Mouse (Mus musculus) monocyte, adult 5-6 weeks (primary cell): ENCODE data around the gene Klhl30. TPM values are rescaled to one million over a fixed set of nuclear protein-coding genes. Genes with fewer than 3 reads are reported as not detected.

Experiments used
- ATAC-seq: fragments of 153-309, 156-312 bp; replicated peaks from 2 replicates; pipeline ENCODE4 v1.8.0; 2017; ENCODE audit warnings: mild to moderate bottlenecking; ENCODE audit not compliant: low TSS enrichment, insufficient number of reproducible peaks, severe bottlenecking, poor library complexity, low FRiP score
- total RNA-seq: library from RNA; stranded (forward); fragments of 200-1000, 200-491, 200-594 nt; gene quantifications from 3 replicates; pipeline ENCODE4 v1.2.3, GENCODE M21; 2017

The Klhl30 gene
- 1.2 to 11.7 TPM (median 3.0 TPM) in 3 replicates for total RNA-seq

DNA sequence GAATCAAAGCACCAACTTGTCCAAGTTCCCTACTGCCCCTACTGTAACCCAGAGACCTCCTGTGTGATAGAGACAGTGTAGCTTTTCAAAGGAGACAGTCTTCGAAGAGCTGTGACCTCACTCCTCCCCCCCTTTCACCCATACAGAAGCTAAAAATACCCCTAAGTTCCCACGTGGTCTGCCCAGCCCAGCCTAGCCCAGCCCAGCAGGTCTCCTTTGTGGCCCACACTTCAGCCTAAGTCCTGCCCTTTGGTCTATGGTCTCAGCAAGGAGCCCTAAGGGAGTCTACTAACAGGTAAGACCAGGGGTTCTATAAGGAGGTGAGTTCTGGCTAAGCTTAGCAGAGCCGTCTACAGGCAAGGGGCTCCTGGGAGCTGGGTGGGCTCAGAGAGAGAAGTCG lies at the start of gene Klhl30:
TSS of gene Klhl30 (plus strand) at position 176 of the 400 bp plus-strand sequence.
- no peak for ATAC-seq

DNA sequence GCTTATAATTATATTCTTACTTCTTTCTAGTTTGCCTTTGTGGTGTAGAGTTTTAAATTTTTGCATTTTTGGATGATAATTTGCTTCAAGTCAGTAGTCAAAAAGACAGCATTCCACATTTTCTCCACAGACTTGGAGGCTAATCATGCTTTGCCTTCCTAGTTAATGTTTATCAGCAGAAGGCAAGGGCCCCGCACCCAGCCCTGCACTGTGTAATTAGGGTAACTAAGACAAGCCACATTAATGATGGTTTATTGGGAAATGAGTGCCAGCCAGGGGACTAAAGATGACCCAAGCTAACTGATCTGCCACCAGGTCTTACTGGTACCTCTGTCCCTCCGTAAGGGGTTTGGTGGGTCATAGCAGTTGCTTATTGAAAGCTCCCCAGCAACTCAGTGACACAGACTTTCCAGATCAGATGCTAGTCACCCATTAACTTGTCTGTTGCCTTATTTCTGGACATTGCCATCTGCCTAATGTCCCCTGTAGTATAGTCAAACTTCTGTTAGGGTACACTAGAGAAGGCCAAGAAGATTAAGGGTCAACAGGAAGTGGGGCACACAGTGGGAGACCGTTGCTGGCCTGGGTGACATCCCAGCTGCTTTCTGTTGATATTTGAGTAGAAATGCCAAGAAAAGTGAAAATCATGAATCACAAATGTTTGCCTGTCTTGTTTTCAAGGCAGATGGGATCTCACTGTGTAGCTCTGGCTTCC lies 49.5 kb upstream of the Klhl30 start:
- ATAC-seq, result no peak

DNA sequence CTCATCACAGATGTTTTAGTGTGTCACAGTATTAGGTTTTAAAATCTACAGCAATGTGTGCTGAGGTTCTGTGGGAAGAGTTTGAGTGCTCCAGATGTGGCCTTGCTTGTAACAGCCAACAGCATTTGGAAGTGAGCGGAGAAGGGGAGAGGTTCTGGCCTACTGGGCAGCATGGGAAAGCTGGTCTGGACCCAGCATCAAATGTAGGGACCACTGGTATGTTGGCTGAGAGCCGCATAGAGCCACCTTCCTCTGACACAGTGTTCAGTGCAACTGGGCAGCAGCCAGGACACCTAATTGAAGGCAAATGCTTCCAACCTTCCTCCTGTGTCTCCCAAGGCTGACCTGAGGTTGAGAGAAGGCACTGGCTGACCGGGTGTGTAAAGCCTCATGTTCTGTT lies 48.8 kb upstream of the Klhl30 start:
- ATAC-seq, result no peak

DNA sequence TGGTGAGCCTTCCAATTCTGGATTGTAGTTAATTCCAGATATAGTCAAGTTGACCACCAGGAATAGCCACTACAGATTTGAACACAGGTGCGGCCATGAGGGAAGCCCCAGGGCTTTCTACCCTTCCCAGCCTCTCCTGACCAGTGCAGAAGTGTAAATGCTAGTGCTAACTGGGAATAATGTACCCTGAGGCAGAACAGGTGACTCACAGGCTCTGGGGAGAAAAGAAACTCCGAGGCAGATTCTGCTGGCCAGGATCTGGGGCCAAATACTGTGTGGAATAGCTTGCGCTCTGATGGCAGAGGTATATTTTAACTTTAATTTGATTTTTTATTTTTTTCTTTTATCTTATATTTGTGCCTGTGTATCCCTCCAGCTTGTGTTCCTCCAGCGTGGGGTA lies 46.2 kb upstream of the Klhl30 start:
- ATAC-seq, result no peak

DNA sequence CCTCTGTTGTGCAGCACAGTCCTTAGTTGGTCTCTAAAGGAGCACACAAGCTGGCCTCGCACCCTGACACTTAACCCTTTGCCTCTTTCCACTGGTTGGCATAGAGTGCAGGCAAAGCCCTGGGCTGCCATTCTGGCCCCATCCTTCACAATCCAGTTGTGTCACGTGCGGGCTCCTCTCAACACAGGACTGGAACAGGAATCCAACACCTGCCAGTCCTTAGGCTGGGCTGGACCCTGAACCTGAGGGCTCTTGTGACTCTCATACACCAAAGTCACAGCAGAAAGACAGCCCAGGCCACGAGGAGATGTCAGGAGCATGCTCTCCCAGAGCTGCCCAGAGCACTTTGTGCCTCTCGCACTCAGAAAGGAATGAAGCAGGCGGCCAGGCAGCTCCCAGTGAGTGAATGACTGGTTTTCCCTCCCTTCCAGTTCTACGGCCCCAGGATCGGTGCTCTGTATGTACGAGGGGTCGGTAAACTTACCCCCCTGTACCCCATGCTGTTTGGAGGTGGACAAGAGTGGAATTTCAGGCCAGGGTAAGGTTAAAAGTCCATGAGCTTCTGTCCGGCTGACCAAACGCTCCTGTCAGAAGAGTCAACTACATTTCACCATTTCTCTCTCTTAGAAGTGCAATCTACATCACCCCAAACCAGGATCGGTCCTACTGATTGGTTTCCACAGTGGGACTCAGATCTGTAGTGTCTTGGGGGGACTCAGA lies 41.3 kb upstream of the Klhl30 start:
- no peak; the same call in 1 of the 2 replicates for ATAC-seq

DNA sequence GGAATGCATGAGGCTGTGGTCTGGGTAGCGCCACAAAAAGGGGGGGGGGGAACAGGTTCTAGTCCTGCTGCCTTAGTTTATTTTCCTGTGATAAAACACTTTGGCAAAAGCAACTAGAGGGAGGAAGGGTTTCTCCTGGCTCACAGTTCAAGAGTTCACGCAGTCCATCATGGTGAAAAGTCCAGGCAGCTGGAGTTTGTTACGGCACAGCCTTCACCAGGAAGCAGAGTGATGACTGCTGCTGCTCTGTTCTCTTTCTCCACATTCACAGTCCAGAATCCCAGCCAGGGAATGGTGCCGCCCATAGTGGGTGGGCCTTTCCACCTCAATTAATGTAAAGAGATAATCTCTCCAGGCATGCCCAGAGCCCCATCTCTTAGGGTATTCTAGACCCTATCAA lies 38.5 kb upstream of the Klhl30 start:
- ATAC-seq, result no peak

DNA sequence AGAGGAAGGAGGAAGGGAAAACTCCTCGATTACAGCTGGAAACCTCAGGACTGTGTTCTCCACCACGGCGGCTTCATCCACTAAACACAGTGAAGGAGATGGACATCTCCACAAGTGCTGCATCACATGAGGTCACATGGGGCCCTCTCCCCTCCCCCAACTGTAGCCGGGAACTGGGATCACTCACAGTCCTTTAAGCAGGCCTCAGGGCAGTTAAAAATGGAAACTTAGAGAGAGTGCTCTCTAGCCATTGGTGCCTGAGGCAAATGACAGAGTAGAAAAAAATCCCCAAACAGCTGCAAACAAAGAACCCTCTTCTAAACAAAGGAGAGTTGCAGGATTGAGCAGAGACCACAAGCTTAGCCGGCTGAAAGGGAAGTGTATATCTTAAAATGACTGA lies 37.6 kb upstream of the Klhl30 start:
- no peak for ATAC-seq

DNA sequence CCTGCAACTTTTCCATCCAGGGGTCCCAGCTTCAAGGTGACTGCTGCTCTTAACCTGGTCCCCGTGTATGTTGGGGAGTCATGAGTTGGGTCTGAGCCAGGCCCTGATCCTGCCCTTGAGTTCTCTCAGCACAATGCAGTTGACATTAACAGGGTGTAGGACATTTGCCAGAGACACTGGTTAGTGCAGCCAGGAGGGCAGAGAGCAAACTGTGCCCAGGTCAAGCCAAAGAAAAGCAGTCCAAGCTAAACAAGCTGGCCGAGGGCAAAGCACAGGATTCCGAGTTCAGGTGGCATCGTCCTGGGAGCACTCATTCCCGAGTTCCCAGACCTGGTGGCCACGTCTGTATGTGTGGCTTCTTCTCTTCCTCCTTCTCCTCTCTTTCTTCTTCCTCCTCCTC lies 33.2 kb upstream of the Klhl30 start:
- no peak for ATAC-seq

DNA sequence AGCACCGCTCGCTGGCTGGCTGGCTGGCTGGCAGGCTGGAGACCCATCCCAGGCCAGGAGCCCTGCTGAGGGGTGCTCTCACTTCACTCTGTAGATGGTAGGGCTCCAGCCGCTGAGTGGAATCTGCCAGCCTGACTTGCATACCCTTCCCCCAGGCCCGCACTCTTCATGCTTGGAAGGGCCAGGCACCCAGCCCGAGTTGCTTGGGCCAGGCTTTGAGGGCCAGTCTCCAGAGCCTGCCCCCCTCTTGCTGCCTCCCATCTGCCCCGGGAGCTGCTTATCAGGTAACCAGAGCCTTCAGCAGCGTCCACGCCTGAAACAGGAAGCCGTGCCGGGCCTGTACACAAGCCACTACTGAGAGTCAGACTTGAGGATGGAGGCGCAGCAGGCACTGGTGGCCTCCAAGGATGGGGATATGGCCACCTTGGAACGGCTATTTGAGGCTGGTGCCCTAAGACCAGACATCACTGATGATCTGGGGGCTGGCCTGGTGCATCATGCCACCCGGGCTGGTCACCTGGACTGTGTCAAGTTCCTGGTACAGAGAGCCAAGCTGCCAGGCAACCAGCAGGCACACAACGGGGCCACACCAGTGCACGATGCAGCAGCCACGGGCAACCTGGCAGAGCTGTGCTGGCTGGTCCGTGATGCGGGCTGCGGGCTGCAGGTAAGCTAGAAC lies 28.9 kb upstream of the Klhl30 start, which contains the start of gene Espnl:
TSS of gene Espnl (plus strand) at position 316 of the 679 bp plus-strand sequence.
- no peak for ATAC-seq

DNA sequence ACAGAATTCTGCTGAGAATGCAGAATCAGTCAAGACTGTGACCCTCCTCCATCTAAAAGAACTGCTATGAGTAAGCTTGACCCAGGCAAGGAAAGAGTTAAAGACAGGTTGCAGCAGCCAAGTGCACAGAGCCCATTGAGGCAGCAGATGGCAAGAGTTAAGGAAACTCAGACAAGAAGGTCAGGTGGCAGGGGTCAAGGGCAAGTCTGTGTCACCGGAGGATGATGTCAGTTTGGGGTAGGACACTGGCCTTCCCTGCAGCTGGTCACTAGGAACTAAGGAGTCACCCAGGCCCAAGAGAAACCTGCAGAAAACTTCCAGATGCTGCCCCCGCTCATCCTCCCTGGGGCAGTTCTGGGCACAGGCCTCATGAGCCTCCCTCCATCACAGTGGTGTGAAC lies 26.2 kb upstream of the Klhl30 start:
- no peak for ATAC-seq

DNA sequence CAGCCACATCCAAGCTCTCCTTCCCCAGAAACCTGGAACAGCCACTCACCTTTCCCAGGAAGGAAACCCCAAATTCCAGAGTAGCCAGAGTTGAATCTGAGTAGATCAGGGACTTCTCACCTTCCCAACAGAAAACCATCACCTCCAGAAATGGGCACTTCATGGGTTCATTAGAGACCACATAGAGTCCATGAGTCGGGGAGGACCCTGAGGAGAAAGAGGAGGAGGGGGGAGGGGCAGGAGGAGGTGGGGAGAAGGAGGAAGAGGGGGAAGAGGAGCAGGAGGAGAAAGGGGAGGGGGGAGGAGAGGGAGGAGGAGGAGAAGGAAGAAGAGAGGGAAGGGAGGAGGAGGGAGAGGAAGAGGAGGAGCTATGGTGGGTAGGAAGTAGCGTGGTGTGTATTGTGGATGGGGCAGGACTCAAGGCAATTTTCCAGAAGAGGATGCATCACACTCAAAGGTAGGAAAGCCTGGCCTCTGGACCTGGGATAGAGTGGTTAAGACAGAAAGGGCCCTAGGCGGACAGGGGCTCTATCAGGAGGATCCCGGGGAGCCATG lies 25.3 kb upstream of the Klhl30 start:
- no peak for ATAC-seq

DNA sequence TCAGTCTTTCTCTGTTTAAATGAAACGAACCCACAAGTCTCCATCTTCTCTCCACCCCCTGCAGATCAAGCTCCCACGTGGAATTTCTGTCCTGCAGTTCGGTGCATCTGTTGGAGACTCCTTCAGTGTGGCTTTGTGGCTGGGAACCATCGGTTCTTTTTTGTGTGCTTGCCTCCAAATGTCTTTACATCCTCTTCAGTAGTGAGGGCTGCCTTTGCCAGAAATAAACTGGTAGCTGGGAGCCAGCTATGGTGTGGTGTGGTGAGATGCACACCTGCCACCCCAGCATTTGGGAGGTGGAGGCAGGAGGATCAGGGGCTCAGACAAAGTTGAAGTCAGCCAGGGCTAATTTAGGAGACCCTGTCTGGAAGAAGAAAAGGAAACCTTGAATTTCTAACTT lies 18.7 kb upstream of the Klhl30 start:
- no peak for ATAC-seq

DNA sequence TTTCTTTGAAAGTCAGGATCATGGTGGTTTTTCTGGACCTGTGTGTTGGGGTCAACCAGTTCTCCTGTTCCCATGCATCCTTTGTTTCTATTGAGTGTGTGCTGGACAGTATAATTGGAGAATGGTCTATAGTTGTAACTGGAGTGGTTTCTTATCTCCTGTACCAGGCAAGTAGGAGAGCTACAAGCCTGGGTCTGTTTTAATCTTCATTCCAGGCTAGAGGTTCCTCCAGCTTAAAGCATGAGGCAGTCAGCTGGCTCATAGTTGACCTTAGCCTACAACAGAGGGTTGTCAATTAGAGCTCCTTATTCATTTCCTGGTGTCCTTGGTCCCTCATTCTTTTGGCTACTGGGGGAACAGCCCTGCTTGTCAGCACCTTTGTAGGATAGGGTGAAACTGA lies 17.2 kb upstream of the Klhl30 start:
- no peak for ATAC-seq

DNA sequence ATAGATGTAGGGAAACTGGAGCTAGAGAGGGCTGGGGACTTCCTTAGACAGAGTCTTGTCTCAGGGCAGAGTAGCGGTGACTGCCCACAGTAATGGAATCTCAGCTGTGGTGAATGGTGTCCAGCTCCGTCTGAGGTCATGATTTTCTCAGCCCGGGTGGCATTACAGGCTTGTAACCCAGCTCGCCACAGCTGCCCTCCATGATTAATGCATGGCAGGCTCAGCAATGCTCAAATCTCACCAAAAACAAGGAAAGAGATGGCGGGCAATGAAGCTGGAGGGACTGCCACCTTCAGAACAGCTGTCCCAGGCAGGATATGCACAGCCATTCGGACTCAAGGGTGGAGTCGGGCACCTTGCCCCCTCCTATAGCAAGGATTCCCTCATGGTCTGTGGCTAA lies 13.5 kb upstream of the Klhl30 start:
- ATAC-seq, result no peak

DNA sequence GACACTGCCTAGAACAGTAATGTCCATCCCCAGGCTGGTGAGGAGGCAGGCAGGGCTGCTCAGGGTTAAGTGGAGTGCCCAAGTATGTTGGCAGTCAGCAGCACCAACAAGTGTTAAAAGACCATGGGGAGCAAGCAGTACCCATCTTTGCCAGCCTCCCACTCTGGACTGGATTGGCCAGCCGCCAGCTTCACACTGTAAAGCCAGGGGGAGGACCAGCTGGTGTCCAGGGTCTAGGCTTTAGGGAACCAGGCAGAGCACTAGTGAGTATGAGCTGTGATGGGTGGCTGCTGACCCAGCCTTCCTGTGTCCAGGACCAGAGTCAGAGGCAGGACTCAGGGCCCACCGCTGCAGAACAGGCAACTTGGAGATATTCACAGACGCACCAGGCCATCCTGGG lies 6.8 kb upstream of the Klhl30 start:
- ATAC-seq, result no peak

DNA sequence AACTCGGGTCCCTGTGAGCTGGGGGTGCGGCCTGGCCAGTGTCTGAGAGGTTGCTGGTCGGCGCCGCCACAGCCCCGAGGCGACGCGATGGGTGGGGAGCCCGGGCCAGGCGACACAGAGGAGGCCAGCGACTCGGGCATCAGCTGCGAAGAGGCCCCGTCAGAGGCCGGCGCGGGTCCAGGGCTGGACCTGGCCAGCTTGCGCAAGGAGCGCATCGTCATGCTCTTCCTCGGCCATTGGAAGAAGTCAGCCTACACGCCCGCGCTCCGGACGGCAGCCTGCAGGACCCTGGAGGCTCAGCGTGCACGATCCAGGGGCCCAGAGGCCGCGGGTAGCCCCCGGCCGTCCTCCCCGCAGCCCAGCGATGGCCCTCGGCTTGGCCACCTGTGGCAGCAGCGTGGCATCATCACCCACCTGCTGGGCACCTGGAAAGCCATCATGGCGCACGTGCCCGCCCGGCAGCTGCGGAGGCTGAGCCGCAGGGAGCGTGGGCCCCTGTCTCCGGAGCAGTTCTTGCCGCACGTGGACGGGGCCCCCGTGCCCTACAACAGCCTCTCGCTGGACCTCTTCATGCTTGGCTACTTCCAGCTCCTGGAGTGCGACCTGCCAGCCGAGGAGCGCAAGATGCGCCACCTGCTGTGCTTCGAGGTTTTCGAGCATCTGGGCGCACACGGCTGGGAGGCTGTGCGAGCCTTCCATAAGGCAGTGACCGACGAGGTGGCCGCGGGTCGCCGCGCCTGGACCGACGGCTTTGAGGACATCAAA lies 5.7 kb upstream of the Klhl30 start:
- no peak for ATAC-seq

DNA sequence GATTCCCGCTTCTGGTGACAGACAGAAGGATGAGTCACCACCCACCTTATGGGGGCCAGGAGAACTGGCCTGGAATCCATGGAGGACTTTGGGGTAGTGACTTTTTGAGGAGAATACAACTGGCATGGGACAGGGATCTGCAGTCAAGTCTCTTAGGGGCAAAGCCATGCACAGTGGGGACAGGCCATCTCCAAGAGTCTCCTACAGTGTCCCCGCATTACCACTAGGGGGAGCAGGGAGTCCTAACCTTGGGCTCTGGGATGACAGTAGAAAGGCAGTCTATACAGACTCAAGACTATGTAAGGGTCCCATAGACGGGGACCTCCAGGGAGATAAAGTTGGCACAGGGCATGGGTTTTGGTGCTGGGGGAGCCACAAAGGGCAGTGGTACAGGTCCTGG lies 3.9 kb upstream of the Klhl30 start:
- peak; percentile 83 for ATAC-seq

DNA sequence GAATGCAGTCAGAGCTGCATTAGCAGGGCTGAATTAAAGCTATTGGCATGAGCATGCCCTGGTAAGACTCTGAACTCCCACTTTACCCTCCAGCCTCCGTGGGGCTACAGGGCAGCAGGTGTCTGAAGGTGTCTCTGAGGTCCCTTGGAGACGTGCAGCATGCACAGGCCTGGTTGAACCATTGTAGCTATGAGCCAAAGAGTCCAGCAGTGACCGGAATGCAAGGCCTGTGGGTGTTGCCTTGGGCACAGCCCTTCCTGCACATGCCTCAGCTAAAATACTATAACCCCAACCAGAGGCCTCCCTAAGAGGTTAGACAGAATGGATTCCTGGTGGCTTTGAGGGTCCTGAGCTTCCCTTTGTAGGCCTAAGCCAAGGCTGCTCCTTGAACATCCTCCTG lies 433 bp downstream of the Klhl30 start:
- ATAC-seq, result no peak

DNA sequence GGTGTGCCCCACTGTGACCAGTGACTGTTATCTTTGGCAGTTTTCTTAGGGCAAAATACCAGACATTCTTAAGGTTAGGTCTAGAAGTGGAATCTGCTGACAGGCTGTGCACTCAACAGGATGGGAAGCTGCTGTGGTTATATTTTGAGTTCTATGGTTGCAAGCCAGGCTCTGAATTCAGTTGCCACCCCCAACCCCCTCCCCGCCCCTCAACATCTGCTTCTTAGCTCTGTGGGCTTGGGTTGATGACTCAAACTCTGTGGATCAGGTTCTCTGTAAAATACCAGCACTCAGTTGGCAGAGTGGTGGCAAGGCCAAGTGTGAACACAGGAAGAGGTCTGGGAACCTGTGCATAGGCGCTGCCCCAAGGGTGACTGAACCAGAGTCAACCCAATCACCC lies 1.5 kb downstream of the Klhl30 start:
- ATAC-seq, result no peak
